ENCODE assay signal across 12 mouse cellular contexts in genomic region chr5:103208021-103208511, GRCm38 (mm10). TPM values are rescaled to one million over a fixed set of nuclear protein-coding genes. Genes with fewer than 3 reads are reported as not detected.
DNase-seq lines count a peak whose midpoint lies in the region; ATAC-seq and TF ChIP-seq lines count a peak whose summit lies in the region.
"Had no signal": no experiment of that assay in that cellular context is flagged by ENCODE, and none has a peak within 500 bp of the region (broad histone marks: within the 10 kb centered on the region; RNA-seq: fewer than 3 reads in every experiment).

No protein-coding gene starts in this region.

- no peak overlapping the region for H3K27ac ChIP-seq in neural tube, embryonic 11.5 days (ENCODE audit: low read depth, low read length)
- H3K27ac ChIP-seq in forebrain, embryonic 15.5 days (replicated peaks), result peak overlapping the region; percentile 87
- H3K27ac ChIP-seq in midbrain, embryonic 10.5 days (replicated peaks), result peak overlapping the region; percentile 69
- H3K27ac ChIP-seq in heart, adult 2 months, result no peak overlapping the region
- H3K27ac ChIP-seq: heart, embryonic 10.5 days had no signal

- no peaks in the 10 kb centered on the region for H3K36me3 ChIP-seq in neural tube, embryonic 11.5 days (ENCODE audit: control insufficient read depth, insufficient read depth, low read length)
- peaks cover 11% of the 10 kb centered on the region for H3K36me3 ChIP-seq in forebrain, embryonic 15.5 days
- H3K36me3 ChIP-seq in midbrain, embryonic 10.5 days, result peaks cover 8% of the 10 kb centered on the region
- H3K36me3 ChIP-seq in heart, adult 2 months (ENCODE audit: control insufficient read depth, insufficient read depth, low read length), result no peaks in the 10 kb centered on the region
- H3K36me3 ChIP-seq: heart, embryonic 10.5 days had no signal

- peak overlapping the region; percentile 39 for H3K4me3 ChIP-seq in neural tube, embryonic 11.5 days (ENCODE audit: low read depth, low read length)
- H3K4me3 ChIP-seq in forebrain, embryonic 15.5 days, result peak overlapping the region; percentile 54
- peak overlapping the region; percentile 54; the same call in 1 of the 2 replicates for H3K4me3 ChIP-seq in midbrain, embryonic 10.5 days
- no peak overlapping the region for H3K4me3 ChIP-seq in heart, adult 2 months
- H3K4me3 ChIP-seq: erythroblast, embryonic 14.5 days; heart, embryonic 10.5 days had no signal

- no peak for TF ChIP-seq EP300 in heart, adult 2 months (IDR thresholded peaks at IDR 0.05; ENCODE audit: insufficient read depth, low read depth, low read length)

- intact Hi-C loops in heart, adult 2 months (cut with DNase I), result no loop called here

- no peak overlapping the region for H3K9ac ChIP-seq in neural tube, embryonic 11.5 days (ENCODE audit: low read length)
- peak overlapping the region; percentile 73 for H3K9ac ChIP-seq in forebrain, embryonic 15.5 days (replicated peaks)
- no peak overlapping the region for H3K9ac ChIP-seq in heart, adult 2 months (ENCODE audit: low read depth, low read length)

- ATAC-seq in neural tube, embryonic 11.5 days (ENCODE audit: insufficient read depth, low FRiP score, low TSS enrichment), result no peak
- no peak for ATAC-seq in forebrain, embryonic 15.5 days (replicated peaks)
- no peak for ATAC-seq in megakaryocyte progenitor cell, adult 5-6 weeks (replicated peaks; ENCODE audit: poor library complexity)
- ATAC-seq: intestine, postnatal 0 days had no signal

- peak; percentile 36 for DNase-seq in neural tube, embryonic 11.5 days (ENCODE audit: low spot score)
- DNase-seq in neural tube, embryonic 10.5 days (ENCODE audit: extremely low spot score, low spot score), result no peak
- DNase-seq in midbrain, embryonic 10.5 days (ENCODE audit: low spot score), result no peak
- no peak for DNase-seq in heart, adult 2 months
- DNase-seq in testis, postnatal 10 days (ENCODE audit: low spot score), result no peak
- no peak for DNase-seq in thymus, postnatal 25 days
- DNase-seq: lung, postnatal 10 days had no signal

- TF ChIP-seq CTCF in heart, adult 2 months (IDR thresholded peaks at IDR 0.05), result no peak

- H3K79me2 ChIP-seq in heart, adult 2 months (replicated peaks; ENCODE audit: control insufficient read depth, insufficient read depth, low read length), result no peaks in the 10 kb centered on the region

- peak overlapping the region; percentile 37 for H3K4me2 ChIP-seq in neural tube, embryonic 11.5 days (ENCODE audit: low read depth)
- H3K4me2 ChIP-seq in forebrain, embryonic 15.5 days (replicated peaks), result peak overlapping the region; percentile 57

- TF ChIP-seq POLR2A in heart, adult 2 months (IDR thresholded peaks at IDR 0.05; ENCODE audit: insufficient read depth, low read depth, low read length), result no peak

- no peaks in the 10 kb centered on the region for H3K9me3 ChIP-seq in neural tube, embryonic 11.5 days (ENCODE audit: control insufficient read depth, low read length)
- no peaks in the 10 kb centered on the region for H3K9me3 ChIP-seq in forebrain, embryonic 15.5 days
- no peaks in the 10 kb centered on the region for H3K9me3 ChIP-seq in midbrain, embryonic 10.5 days (replicated peaks)
- H3K9me3 ChIP-seq: heart, embryonic 10.5 days had no signal

- no peaks in the 10 kb centered on the region for H3K4me1 ChIP-seq in neural tube, embryonic 11.5 days (ENCODE audit: control insufficient read depth, insufficient read depth, low read length)
- peaks cover 31% of the 10 kb centered on the region for H3K4me1 ChIP-seq in forebrain, embryonic 15.5 days
- peaks cover 40% of the 10 kb centered on the region for H3K4me1 ChIP-seq in midbrain, embryonic 10.5 days
- H3K4me1 ChIP-seq in heart, adult 2 months (ENCODE audit: control insufficient read depth, insufficient read depth, low read length), result no peaks in the 10 kb centered on the region

- WGBS in neural tube, embryonic 11.5 days, result 61% methylated on average over 10 of the region's 10 CpGs
- WGBS in forebrain, embryonic 15.5 days, result 49% methylated on average over 10 of the region's 10 CpGs
- WGBS in midbrain, embryonic 10.5 days, result 83% methylated on average over 10 of the region's 10 CpGs
- WGBS in heart, adult 2 months, result 77% methylated on average over 10 of the region's 10 CpGs

- no peaks in the 10 kb centered on the region for H3K27me3 ChIP-seq in neural tube, embryonic 11.5 days (ENCODE audit: control insufficient read depth, insufficient read depth, low read length)
- no peaks in the 10 kb centered on the region for H3K27me3 ChIP-seq in forebrain, embryonic 15.5 days
- H3K27me3 ChIP-seq in midbrain, embryonic 10.5 days (ENCODE audit: low read depth, poor library complexity, severe bottlenecking), result no peaks in the 10 kb centered on the region
- no peaks in the 10 kb centered on the region for H3K27me3 ChIP-seq in heart, adult 2 months (ENCODE audit: control insufficient read depth, insufficient read depth, low read length)

RNA-seq across cellular contexts. Expression of gene Mapk10, which starts 3.1 kb away (rescaled TPM):
- polyA plus RNA-seq in neural tube, embryonic 11.5 days (2014; fragmentation: Nextera tagmentation; extraction: Ambion mirVana), result 35.3 and 46.3 TPM in 2 replicates
- polyA plus RNA-seq in forebrain, embryonic 15.5 days (2015; fragmentation: Nextera tagmentation; extraction: Ambion mirVana), result 76.5 and 83.9 TPM in 2 replicates
- polyA plus RNA-seq in midbrain, embryonic 10.5 days (2016; fragmentation: Nextera tagmentation; extraction: Ambion mirVana), result 14.9 and 36.6 TPM in 2 replicates
- not detected in 2 replicates for total RNA-seq in megakaryocyte progenitor cell, adult 5-6 weeks (2015)
- total RNA-seq in megakaryocyte progenitor cell, adult 5-6 weeks (2017), result not detected in 2 replicates
- 10 to 100 TPM; 25.7 to 32.0 TPM for total RNA-seq in heart, adult 2 months (2021)
- 5.8 and 14.6 TPM in 2 replicates for polyA plus RNA-seq in heart, adult 2 months (2012; rRNA removed)
- polyA plus RNA-seq: erythroblast, embryonic 14.5 days had no signal

Comparison
In these comparisons a context has a peak if more than half of its experiments do, and no peak if none do; other contexts are left out.
1. H3K27ac ChIP-seq: peak in forebrain, embryonic 15.5 days (single experiment) and midbrain, embryonic 10.5 days (single experiment); none in neural tube, embryonic 11.5 days (single experiment) and heart, adult 2 months (single experiment).